Mouse (Mus musculus) kidney, embryonic 15.5 days (tissue): Measurements from ENCODE around the gene Mapre1. TPM values are rescaled to one million over a fixed set of nuclear protein-coding genes. Genes with fewer than 3 reads are reported as not detected.
"Not testable (repeated sequence)": the region's sequence is repeated elsewhere in the genome, so short reads cannot be mapped to it uniquely, and the experiment has no call there.

ENCODE experiments used
- ATAC-seq: fragments of 200-750 bp; cut with Nextera tagmentation; replicated peaks from 2 replicates; pipeline ENCODE4 v1.8.0; 2017; ENCODE audit warnings: moderate TSS enrichment; ENCODE audit not compliant: low FRiP score
- H3K27ac ChIP-seq: fragments of 300-500 bp; sonication (generic); 2 replicates; pipeline ENCODE4 v1.5.1; 2015; ENCODE audit warnings: mild to moderate bottlenecking, inconsistent platforms
- H3K27me3 ChIP-seq: fragments of 300-500 bp; sonication (generic); 2 replicates; pipeline ENCODE4 v1.6.1; 2015; ENCODE audit warnings: inconsistent platforms
- H3K36me3 ChIP-seq: fragments of 300-500 bp; sonication (generic); 2 replicates; pipeline ENCODE4 v1.6.1; 2015; ENCODE audit warnings: inconsistent platforms
- H3K4me1 ChIP-seq: fragments of 300-500 bp; sonication (generic); 2 replicates; pipeline ENCODE4 v1.6.1; 2015; ENCODE audit warnings: inconsistent platforms
- H3K4me2 ChIP-seq: fragments of 300-500 bp; sonication (generic); 2 replicates; pipeline ENCODE4 v1.6.1; 2015; ENCODE audit warnings: moderate library complexity, mild to moderate bottlenecking, inconsistent platforms
- H3K4me3 ChIP-seq: fragments of 300-500 bp; sonication (generic); replicated peaks from 2 replicates; pipeline ENCODE4 v1.5.1; 2015; ENCODE audit warnings: mild to moderate bottlenecking, inconsistent platforms
- H3K9ac ChIP-seq: fragments of 300-500 bp; sonication (generic); 2 replicates; pipeline ENCODE4 v1.6.1; 2015; ENCODE audit warnings: mild to moderate bottlenecking, inconsistent platforms
- H3K9me3 ChIP-seq: fragments of 300-500 bp; sonication (generic); replicated peaks from 2 replicates; pipeline ENCODE4 v1.6.1; 2016; ENCODE audit warnings: inconsistent platforms
- WGBS: fragments of 180-500 bp; shearing (Covaris S2); methylation state at CpG from one replicate; pipeline ENCODE4 v1.1.7; 2015; ENCODE audit warnings: mixed read lengths; 5-methylcytosine and 5-hydroxymethylcytosine counted together
- polyA plus RNA-seq: library from polyadenylated mRNA; unstranded; fragments of >200 nt; fragmentation: Nextera tagmentation; extraction: Ambion mirVana; gene quantifications from 2 replicates; pipeline ENCODE4 v1.2.1, GENCODE M21; 2015

Gene Mapre1
- polyA plus RNA-seq, 1 experiment from 2014 or later = 234 TPM

DNA sequence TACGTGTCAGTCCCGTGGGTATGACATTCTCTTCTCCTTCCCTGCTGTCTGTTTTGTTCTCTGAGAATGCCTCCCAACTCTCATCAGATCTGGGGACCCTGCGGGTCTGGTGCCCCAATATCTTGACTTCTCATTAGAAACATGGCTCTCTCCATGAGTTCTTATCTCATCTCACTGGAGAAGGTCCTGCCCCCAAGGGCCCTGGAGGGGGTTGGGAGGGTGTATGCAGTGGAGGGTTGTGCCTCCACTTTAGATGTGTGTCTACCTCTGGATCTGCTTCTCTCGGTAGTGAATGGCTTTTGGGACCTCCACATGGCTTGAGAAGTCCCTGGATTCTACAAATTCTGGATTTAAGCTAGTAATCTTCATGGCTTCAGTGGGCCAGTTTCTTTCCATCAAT lies 40.1 kb downstream of the Mapre1 start:
- no peak overlapping the region for H3K4me3 ChIP-seq
- H3K27me3 ChIP-seq = no peaks in the 10 kb centered on the region
- peaks cover 13% of the 10 kb centered on the region for H3K4me1 ChIP-seq
- H3K27ac ChIP-seq = no peak overlapping the region
- no peaks in the 10 kb centered on the region for H3K36me3 ChIP-seq
- ATAC-seq = no peak
- WGBS = 89% methylated on average over 4 of the region's 4 CpGs
- H3K9me3 ChIP-seq = no peaks in the 10 kb centered on the region
- H3K4me2 ChIP-seq = no peak overlapping the region
- no peak overlapping the region for H3K9ac ChIP-seq

DNA sequence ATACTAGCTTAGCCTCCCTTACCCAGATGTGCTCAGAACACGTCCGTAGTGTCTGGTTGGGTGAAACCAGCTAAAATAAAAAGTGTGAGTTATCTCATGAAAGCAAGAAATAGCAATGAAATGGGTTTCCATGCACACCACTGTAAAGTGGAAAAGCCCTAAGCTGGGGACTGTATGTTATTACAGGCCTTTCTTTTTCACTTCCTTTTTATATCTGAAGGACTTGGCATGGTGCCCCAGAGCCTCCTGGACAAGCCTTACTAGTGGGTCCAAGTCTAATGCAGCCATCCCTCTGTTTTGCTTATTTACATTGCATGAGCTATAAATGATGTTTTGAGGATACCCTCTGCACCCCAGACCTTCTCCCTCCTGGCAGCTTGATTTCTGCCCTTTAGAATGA lies 43.6 kb downstream of the Mapre1 start:
- H3K9me3 ChIP-seq = no peaks in the 10 kb centered on the region
- H3K9ac ChIP-seq = no peak overlapping the region
- no peak overlapping the region for H3K27ac ChIP-seq
- H3K4me3 ChIP-seq = no peak overlapping the region
- no peaks in the 10 kb centered on the region for H3K36me3 ChIP-seq
- no peak for ATAC-seq
- no peaks in the 10 kb centered on the region for H3K4me1 ChIP-seq
- no peak overlapping the region for H3K4me2 ChIP-seq
- 82% methylated on average over 2 of the region's 2 CpGs for WGBS
- H3K27me3 ChIP-seq = no peaks in the 10 kb centered on the region

DNA sequence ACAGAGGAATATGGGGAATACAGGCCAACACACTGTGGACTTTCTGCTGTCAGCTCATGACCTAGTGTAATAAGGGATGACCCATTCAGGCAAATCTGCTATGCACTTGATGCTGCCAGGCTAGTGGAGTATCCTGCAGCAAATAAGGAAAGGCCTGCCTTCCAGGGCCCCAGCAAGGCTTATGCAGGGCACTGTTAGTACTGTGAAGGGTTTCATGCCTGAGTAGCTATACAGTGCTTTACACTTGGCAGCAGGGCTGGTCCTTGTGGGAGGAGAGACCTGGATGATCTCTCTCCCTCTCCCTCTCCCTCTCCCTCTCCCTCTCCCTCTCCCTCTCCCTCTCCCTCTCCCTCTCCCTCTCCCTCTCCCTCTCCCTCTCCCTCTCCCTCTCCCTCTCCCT lies 52.3 kb downstream of the Mapre1 start:
- H3K9ac ChIP-seq = no peak overlapping the region
- peak; percentile 61 for ATAC-seq
- no peak overlapping the region for H3K4me3 ChIP-seq
- H3K4me1 ChIP-seq = 0 out of 2 replicates have a peak, but pooled peaks cover 2% of the 10 kb centered on the region
- H3K27me3 ChIP-seq = no peaks in the 10 kb centered on the region
- H3K27ac ChIP-seq = no peak overlapping the region
- no peaks in the 10 kb centered on the region for H3K36me3 ChIP-seq
- H3K4me2 ChIP-seq = no peak overlapping the region
- no peaks in the 10 kb centered on the region for H3K9me3 ChIP-seq

DNA sequence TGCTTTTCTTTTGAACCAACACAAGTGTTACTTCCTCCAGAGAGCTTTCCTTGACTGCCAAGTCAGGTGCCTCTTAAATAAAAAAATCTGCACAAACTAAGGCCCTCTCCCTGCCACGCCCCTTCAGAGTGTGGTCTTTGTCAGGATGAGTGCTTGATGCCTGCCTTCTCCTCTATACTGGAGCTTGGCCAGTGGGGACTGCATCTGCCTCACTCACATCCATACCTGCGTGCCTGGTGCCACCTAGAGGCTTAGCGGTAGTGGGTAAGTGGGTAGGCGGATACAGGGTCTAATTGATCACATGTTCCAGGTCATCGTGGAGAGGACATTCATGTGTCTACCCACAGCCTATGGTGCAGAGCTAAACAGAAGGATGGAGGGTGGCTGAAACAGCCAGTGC lies 54.0 kb downstream of the Mapre1 start:
- Histone ChIP-seq H3K36me3 (no peaks in the 10 kb centered on the region), H3K4me3 (no peak overlapping the region), H3K4me2 (no peak overlapping the region), H3K4me1 (0 out of 2 replicates have a peak, but pooled peaks cover 2% of the 10 kb centered on the region), H3K9me3 (no peaks in the 10 kb centered on the region), H3K27me3 (no peaks in the 10 kb centered on the region), H3K27ac (no peak overlapping the region), H3K9ac (no peak overlapping the region)
- WGBS = 69% methylated on average over 5 of the region's 5 CpGs
- no peak; the same call in 1 of the 2 replicates for ATAC-seq

DNA sequence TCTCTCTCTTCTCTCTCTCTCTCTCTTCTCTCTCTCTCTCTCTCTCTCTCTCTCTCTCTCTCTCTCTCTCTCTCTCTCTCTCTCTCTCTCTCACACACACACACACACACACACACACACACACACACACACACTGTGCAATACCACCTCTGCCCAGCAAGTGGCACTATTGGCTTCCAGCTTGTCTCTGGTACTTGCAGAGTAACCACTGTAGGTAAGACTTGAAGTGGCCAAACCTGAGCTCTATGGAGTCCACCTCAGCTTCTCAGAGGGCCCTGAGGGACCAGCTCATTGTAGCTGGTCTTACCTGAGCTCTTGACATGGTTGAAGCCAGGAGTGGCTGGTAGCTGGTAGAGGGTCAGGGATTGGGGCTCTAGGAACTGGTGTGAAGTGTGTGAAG lies 66.4 kb downstream of the Mapre1 start:
- not testable (repeated sequence) for H3K9me3 ChIP-seq, ATAC-seq, H3K9ac ChIP-seq, H3K27ac ChIP-seq, H3K36me3 ChIP-seq, H3K4me3 ChIP-seq, H3K27me3 ChIP-seq, H3K4me1 ChIP-seq, H3K4me2 ChIP-seq

DNA sequence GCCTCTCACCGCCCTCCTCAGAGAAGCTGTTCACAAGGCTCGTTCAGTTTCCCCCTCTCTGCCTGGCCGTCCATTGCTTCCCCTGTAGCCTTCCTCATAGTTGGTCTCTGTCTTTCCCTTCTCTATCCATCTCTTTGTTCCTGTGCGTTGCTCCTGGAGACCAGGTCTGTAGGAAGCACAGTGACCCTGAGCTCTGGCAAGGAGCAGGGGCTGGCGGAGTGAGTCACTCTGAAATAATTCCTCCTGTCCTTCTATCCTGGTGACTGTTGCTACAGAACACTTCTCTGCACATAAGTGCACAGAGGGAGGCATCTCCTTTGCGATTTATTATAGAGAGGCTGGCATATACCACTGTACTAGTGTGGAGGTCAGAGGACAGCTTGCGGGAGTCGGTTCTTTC lies 67.1 kb downstream of the Mapre1 start:
- no peaks in the 10 kb centered on the region for H3K9me3 ChIP-seq
- no peaks in the 10 kb centered on the region for H3K4me1 ChIP-seq
- H3K4me2 ChIP-seq = no peak overlapping the region
- H3K9ac ChIP-seq = no peak overlapping the region
- no peaks in the 10 kb centered on the region for H3K36me3 ChIP-seq
- H3K27me3 ChIP-seq = no peaks in the 10 kb centered on the region
- no peak overlapping the region for H3K27ac ChIP-seq
- ATAC-seq = no peak
- no peak overlapping the region for H3K4me3 ChIP-seq
- 81% methylated on average over 8 of the region's 8 CpGs for WGBS

DNA sequence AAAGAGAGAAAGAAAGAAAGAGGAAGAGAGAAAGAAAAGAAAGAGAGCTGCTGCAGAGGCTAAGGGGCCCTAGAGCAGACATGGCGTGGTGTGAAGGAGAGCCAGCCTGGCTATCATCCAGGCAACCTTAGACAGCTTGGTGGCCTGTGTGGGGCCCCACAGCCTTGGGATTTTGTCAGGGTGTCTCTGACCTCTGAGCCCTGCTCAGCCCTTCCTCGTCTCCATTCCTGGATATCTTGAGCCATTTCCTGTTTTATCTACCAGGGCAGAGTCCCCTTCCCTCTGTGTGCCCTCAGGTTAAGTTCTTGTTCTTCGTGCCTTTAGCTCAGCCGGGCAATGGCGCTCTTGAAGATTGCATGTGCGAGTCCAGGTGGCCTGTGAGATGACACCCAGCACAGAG lies 67.8 kb downstream of the Mapre1 start:
- no peak overlapping the region for H3K4me2 ChIP-seq
- WGBS = 65% methylated on average over 6 of the region's 6 CpGs
- no peaks in the 10 kb centered on the region for H3K9me3 ChIP-seq
- no peaks in the 10 kb centered on the region for H3K36me3 ChIP-seq
- no peak for ATAC-seq
- no peaks in the 10 kb centered on the region for H3K4me1 ChIP-seq
- H3K27ac ChIP-seq = no peak overlapping the region
- H3K27me3 ChIP-seq = no peaks in the 10 kb centered on the region
- H3K4me3 ChIP-seq = no peak overlapping the region
- no peak overlapping the region for H3K9ac ChIP-seq

DNA sequence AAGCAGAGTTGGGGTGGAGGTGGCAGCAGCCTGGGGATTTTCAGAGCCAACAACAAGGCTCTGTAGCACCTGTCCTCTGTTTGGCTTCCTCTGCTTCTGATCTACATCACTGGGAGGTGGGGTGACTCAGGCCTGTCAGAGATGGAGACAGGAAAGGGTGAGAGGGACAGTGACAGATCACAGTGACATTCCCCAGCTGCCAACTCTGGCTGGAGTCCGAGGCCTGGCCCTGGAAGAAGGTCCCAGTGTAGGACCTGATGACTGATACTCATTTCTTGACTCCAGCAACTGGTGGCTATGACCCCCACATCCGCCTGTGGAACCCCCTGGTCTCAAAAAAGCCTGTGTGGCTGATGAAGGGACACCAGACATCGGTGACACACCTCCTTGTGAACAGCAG lies 68.8 kb downstream of the Mapre1 start:
- Histone ChIP-seq H3K27ac (no peak overlapping the region), H3K9me3 (no peaks in the 10 kb centered on the region), H3K27me3 (no peaks in the 10 kb centered on the region), H3K4me3 (no peak overlapping the region), H3K9ac (no peak overlapping the region), H3K4me1 (no peaks in the 10 kb centered on the region), H3K4me2 (no peak overlapping the region), H3K36me3 (no peaks in the 10 kb centered on the region)
- WGBS = 60% methylated on average over 3 of the region's 3 CpGs
- ATAC-seq = no peak

DNA sequence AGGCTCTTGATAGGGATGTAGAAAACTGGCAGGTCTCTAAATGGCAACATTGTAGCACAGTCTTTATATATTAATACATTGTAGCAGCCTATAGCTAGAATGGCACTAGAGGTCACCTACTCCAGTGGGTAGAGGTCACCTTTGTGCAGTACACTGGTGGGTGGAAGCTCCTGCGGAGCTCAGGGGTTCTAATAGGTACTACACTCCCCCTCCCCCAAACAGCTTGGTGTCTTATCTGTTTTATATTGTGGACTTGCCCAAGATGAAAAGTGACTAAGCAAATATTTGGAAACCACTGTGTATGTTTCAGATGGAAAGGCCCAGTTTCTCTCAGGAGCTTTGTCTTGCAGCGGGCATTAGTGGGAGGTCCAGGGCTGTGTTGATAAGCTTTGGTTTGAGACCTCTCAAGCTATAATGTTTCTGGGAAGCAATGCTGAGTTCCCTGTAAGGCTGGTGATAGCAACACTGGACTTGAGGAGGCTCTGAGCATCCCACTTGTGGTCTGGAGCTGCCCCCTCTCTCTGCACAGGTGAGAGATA lies 81.0 kb downstream of the Mapre1 start:
- 86% methylated on average over 2 of the region's 2 CpGs for WGBS

More for the DNA sequence above, 81.0 kb downstream of the Mapre1 start:
- no peak overlapping the region for H3K9ac ChIP-seq
- H3K36me3 ChIP-seq = no peaks in the 10 kb centered on the region
- H3K4me2 ChIP-seq = no peak overlapping the region
- H3K9me3 ChIP-seq = no peaks in the 10 kb centered on the region
- no peaks in the 10 kb centered on the region for H3K4me1 ChIP-seq
- H3K27ac ChIP-seq = no peak overlapping the region
- no peak for ATAC-seq
- no peaks in the 10 kb centered on the region for H3K27me3 ChIP-seq
- no peak overlapping the region for H3K4me3 ChIP-seq

Other genes starting within 250 kb of the Mapre1 start
- gene 4930404H24Rik, start 248.5 kb upstream of the Mapre1 start, polyA plus RNA-seq = not detected in 2 replicates
- gene Nol4l, start 211.3 kb upstream of the Mapre1 start, polyA plus RNA-seq = 13.7 and 14.2 TPM in 2 replicates
- gene Commd7, start 108.5 kb upstream of the Mapre1 start, polyA plus RNA-seq = 75.2 and 78.8 TPM in 2 replicates
- 15.7 and 16.5 TPM in 2 replicates for gene Dnmt3b, start 91.8 kb upstream of the Mapre1 start, polyA plus RNA-seq
- gene Dnmt3c, start 44.6 kb upstream of the Mapre1 start, polyA plus RNA-seq = not detected in 2 replicates
- gene Efcab8, start 38.7 kb downstream of the Mapre1 start, polyA plus RNA-seq = not detected in 2 replicates
- gene Sun5, start 129.8 kb downstream of the Mapre1 start, polyA plus RNA-seq = not detected in 2 replicates
- gene Bpifb2, start 133.8 kb downstream of the Mapre1 start, polyA plus RNA-seq = not detected in 2 replicates
- not detected in 2 replicates for gene Bpifb6, start 159.1 kb downstream of the Mapre1 start, polyA plus RNA-seq
- not detected in 2 replicates for gene Bpifb3, start 177.0 kb downstream of the Mapre1 start, polyA plus RNA-seq
- not detected in 2 replicates for gene Bpifb4, start 196.9 kb downstream of the Mapre1 start, polyA plus RNA-seq
- gene Bpifa6, start 233.7 kb downstream of the Mapre1 start, polyA plus RNA-seq = not detected in 2 replicates